Mouse (Mus musculus): Measurements from ENCODE around the gene 4921509C19Rik. TPM values are rescaled to one million over a fixed set of nuclear protein-coding genes. Genes with fewer than 3 reads are reported as not detected.
"Not testable (repeated sequence)": the region's sequence is repeated elsewhere in the genome, so short reads cannot be mapped to it uniquely, and the experiment has no call there.

Gene 4921509C19Rik
- polyA plus RNA-seq (2016; fragmentation: Nextera tagmentation; extraction: Ambion mirVana), result not detected in 2 replicates

DNA sequence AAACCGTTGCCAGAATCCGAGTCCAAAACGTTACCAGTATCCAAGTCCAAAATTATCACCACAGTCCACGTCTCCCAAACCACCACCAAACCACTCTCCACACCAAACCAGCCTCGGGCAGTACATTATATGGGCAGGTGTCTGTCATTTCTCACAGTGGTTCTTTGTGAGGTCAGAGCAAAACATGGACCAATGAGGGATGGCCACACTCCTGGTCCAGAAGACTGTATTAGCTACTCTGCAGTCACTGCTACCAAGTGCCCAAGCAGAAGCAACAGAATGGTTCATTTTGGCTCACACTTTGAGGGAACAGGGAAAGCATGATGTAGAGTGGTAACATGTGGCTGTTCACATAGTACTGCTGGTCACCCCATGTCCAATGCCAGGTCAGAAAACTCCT lies at the start of gene 4921509C19Rik:
Gene 4921509C19Rik (minus strand): TSS at position 101 of the 400 bp plus-strand sequence.
- H3K4me3 ChIP-seq; H3K27ac ChIP-seq; H3K4me1 ChIP-seq; H3K9me3 ChIP-seq (replicated peaks); H3K36me3 ChIP-seq; H3K27me3 ChIP-seq; H3K4me2 ChIP-seq (replicated peaks); H3K9ac ChIP-seq; ATAC-seq (ENCODE audit: low FRiP score): not testable (repeated sequence)
- 89% methylated on average over 5 of the region's 5 CpGs for WGBS

DNA sequence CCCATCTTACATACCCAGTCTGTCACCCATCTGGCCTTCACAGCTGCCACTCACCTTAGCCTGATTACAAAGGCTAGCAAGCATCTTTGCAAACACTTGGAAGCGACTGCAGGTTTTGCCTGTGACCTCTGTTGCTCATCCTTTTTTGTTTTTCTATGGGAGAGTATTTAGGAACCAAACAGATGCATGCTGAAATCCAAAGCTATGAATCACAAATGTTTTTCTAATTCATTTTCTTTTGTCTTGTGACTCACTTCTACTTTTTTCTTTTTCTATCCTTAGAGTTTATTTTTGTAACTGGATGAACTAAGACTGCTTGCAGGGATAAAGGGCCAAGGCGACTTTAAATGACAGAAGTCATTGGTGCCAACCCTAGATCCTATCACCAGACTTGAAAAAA lies 49.6 kb upstream of the 4921509C19Rik start:
- no peaks in the 10 kb centered on the region for H3K4me1 ChIP-seq
- no peak overlapping the region for H3K27ac ChIP-seq
- H3K9me3 ChIP-seq (replicated peaks), result no peaks in the 10 kb centered on the region
- H3K4me2 ChIP-seq (replicated peaks), result no peak overlapping the region
- no peak overlapping the region for H3K9ac ChIP-seq
- H3K27me3 ChIP-seq, result no peaks in the 10 kb centered on the region
- ATAC-seq (ENCODE audit: low FRiP score), result no peak
- H3K4me3 ChIP-seq, result no peak overlapping the region
- WGBS, result 82% methylated on average over 2 of the region's 2 CpGs
- peaks cover 13% of the 10 kb centered on the region for H3K36me3 ChIP-seq

DNA sequence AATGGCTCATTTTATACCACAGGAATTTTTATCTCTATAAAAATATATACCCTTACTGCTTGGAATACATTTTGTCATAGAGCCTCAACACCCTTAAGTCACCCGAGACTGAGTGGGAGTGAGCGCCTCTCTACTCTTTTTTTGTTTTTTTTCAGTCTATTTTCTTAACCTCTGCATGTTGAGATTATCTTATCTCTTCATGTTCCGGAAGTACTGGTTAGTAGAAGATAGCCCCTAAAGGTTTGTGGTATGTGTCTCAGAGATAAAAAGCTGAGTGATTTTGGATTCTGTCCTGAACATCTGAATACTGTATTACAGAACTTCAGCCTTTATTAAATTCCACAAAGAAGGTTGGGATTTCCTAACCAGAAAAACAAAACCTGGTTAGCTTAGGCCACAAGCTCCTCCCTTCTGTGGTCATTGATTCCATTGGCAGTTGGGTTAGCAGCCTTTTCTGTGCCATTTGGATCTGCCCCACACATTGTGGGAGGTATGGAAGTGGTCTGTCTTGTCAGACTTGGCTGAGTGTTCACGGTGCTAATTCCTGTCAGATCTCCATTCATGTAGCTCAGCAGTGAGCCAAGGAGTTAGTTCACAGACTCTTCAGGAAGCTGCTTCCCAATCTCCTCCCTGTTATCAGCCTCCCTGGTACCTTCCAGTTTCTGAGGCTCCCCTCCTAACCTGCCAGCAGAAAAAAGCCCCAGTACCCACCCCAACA lies 48.5 kb upstream of the 4921509C19Rik start:
- H3K9ac ChIP-seq, result no peak overlapping the region
- no peak for ATAC-seq (ENCODE audit: low FRiP score)
- no peaks in the 10 kb centered on the region for H3K27me3 ChIP-seq
- H3K27ac ChIP-seq, result no peak overlapping the region
- peaks cover 21% of the 10 kb centered on the region for H3K36me3 ChIP-seq
- no peaks in the 10 kb centered on the region for H3K4me1 ChIP-seq
- 75% methylated on average over 4 of the region's 4 CpGs for WGBS
- H3K9me3 ChIP-seq (replicated peaks), result no peaks in the 10 kb centered on the region
- no peak overlapping the region for H3K4me3 ChIP-seq
- no peak overlapping the region for H3K4me2 ChIP-seq (replicated peaks)

DNA sequence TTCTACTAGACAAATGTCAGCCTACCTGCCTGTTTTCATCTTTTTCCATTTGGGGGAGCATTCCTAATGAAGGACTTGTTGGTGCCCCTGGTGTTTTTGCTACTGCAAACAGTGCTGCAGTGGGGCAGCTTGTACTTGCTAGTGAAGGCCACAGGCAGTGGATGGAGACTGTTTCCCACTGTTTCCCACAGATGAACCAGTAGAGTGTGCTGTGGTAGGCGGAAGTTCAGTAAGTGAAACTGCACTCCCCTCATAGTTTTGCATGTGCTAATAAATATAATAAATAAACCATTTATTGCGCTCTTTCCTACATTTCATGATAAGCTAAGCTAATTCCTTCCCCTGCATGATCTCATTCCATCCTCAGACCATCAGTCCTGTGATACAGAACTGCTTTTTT lies 43.0 kb upstream of the 4921509C19Rik start:
- Histone ChIP-seq H3K27ac (no peak overlapping the region), H3K36me3 (peaks cover 52% of the 10 kb centered on the region), H3K4me2 (replicated peaks) (no peak overlapping the region), H3K4me3 (no peak overlapping the region), H3K9ac (no peak overlapping the region), H3K27me3 (no peaks in the 10 kb centered on the region), H3K9me3 (replicated peaks) (no peaks in the 10 kb centered on the region), H3K4me1 (no peaks in the 10 kb centered on the region)
- ATAC-seq (ENCODE audit: low FRiP score), result no peak
- 93% methylated on average over 2 of the region's 2 CpGs for WGBS

DNA sequence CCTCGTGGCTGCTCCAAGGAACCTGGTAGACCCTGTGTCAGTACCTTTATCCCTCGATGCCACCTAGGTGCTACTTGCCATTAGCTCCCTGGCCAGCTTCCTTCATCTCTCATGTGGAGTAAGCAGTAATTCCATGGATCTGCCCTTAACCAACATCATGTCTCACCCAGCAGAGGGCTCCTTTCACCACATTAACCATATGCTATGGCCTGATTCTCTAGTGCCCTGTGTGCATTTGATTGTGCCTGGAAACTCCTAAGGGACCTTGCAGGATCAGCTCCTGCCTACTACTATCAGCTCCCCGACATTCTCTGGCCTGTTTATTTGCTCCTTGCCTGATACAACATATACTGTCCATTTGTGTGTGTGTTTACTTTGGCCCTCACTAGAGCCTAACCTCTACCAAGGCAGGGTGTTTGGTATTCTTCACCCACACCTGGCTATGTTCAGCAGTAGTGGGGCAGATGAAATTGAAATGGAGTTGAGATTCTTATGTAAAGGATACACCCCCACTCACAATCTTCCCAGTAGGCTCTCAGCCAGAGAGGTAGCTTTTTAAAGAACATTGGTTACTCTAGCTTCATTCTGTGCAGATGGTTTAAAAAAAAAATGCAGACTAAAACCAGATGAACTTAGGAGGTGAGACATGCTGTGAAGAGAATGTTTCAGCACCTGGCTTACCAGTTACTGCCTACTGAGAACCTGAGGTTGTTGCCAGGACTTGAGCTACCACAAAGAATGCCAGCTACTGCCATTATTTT lies 37.8 kb upstream of the 4921509C19Rik start:
- H3K4me3 ChIP-seq, result no peak overlapping the region
- 96% methylated on average over 3 of the region's 3 CpGs for WGBS

DNA sequence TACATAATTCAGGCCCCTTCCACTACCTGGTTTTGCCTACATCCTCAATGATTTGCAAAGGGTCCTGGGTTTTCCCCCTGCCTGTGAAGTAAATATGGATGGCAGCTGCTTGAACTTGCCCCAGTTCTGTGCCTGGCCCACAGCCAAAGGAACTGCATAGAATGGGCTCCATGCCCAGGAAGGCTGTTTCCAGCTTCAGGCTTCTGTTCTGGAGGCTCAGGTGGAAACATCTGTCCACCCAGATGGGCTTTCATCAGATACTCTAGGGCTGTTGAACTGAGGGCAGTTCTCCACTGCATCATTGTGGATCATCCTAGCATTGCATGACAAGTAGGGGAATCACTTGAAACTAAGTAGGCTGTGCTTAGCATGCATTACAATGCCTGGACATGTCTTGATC lies 36.2 kb upstream of the 4921509C19Rik start:
- H3K9me3 ChIP-seq (replicated peaks), result no peaks in the 10 kb centered on the region
- no peak overlapping the region for H3K9ac ChIP-seq
- H3K27me3 ChIP-seq, result no peaks in the 10 kb centered on the region
- H3K4me2 ChIP-seq (replicated peaks), result no peak overlapping the region
- no peak for ATAC-seq (ENCODE audit: low FRiP score)
- no peak overlapping the region for H3K4me3 ChIP-seq
- peaks cover 91% of the 10 kb centered on the region for H3K36me3 ChIP-seq
- no peak overlapping the region for H3K27ac ChIP-seq
- H3K4me1 ChIP-seq, result no peaks in the 10 kb centered on the region

More for the DNA sequence above, 37.8 kb upstream of the 4921509C19Rik start:
- Histone ChIP-seq H3K27me3 (no peaks in the 10 kb centered on the region), H3K9me3 (replicated peaks) (no peaks in the 10 kb centered on the region), H3K4me2 (replicated peaks) (no peak overlapping the region), H3K9ac (no peak overlapping the region), H3K4me1 (no peaks in the 10 kb centered on the region), H3K27ac (no peak overlapping the region), H3K36me3 (peaks cover 81% of the 10 kb centered on the region)
- no peak for ATAC-seq (ENCODE audit: low FRiP score)

DNA sequence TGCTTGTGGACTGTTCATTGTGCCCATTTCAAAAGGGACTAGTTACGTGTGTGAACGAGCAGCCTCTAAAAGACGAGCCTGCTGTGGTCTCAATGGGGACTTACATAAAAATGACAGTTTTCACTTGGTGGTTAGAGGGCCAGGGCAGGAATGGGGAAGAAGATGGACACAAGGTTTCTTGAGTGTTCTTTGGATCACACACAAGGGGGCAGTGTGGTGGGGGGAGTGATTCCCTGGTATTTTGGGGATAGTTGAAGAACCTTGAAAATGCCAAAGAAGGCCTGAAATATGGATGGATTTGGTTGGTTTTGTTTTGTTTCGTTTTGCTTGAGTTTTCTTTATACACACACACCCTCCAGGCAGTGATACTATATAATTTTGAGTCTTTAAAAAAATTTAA lies 28.3 kb upstream of the 4921509C19Rik start:
- Histone ChIP-seq H3K4me1 (no peaks in the 10 kb centered on the region), H3K27ac (no peak overlapping the region), H3K9me3 (replicated peaks) (no peaks in the 10 kb centered on the region), H3K27me3 (no peaks in the 10 kb centered on the region), H3K4me2 (replicated peaks) (no peak overlapping the region), H3K9ac (no peak overlapping the region), H3K36me3 (peaks cover 83% of the 10 kb centered on the region), H3K4me3 (no peak overlapping the region)
- WGBS, result 81% methylated on average over 4 of the region's 4 CpGs
- no peak for ATAC-seq (ENCODE audit: low FRiP score)

DNA sequence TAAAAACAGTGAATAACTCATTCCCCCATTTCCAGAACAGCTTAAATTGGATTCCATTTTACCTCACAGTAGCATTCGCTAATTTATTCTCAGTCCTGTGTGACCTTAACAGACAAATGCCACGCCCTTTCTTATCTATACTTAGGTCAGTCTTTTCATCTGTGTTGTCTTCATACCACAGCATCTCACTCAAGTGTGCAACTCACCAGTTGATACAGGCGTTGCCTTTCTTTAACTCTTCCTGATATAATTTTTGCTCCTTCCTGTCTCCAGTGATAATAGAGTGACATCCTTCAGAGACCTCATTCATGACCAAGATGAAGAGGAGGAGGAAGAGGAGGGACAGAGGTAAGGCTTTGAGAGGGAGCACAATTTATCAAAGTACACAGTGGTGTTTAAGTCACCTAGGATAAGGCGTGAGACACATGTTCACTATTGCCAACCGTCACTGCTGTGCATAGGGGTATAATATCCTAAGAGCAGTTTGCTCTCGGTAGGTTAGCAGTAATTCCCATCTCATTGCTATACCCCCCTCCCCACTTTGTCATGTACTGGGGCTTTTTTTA lies 24.6 kb upstream of the 4921509C19Rik start:
- Histone ChIP-seq H3K4me1 (peaks cover 4% of the 10 kb centered on the region; the same call in 1 of the 2 replicates), H3K27me3 (no peaks in the 10 kb centered on the region), H3K9me3 (replicated peaks) (no peaks in the 10 kb centered on the region), H3K9ac (no peak overlapping the region), H3K27ac (no peak overlapping the region), H3K36me3 (peaks cover 66% of the 10 kb centered on the region), H3K4me2 (replicated peaks) (no peak overlapping the region), H3K4me3 (no peak overlapping the region)
- no peak for ATAC-seq (ENCODE audit: low FRiP score)
- WGBS, result 95% methylated on average over 6 of the region's 6 CpGs

DNA sequence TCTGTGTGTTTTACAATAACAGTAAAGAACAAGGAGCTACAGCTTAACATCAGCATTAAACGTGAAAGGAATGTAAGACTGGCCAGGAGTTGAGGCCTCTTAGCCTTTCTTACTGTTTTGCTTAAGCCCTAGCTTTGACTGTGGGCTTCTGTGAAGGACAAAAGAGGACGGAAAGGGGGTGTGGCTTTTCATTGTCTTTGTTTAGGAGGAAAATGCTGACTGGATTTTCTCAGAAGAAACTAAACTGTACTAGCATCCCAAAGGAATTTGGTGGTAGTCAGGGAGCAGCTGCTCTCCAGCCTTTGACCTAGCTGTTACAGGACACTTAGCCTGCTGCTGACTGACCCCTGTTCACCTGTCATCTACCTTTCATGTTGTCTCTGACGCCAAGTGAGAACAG lies 22.4 kb upstream of the 4921509C19Rik start:
- no peak overlapping the region for H3K4me3 ChIP-seq
- no peaks in the 10 kb centered on the region for H3K27me3 ChIP-seq
- H3K9ac ChIP-seq, result no peak overlapping the region
- WGBS, result 57% methylated on average over 3 of the region's 3 CpGs
- H3K36me3 ChIP-seq, result peaks cover 46% of the 10 kb centered on the region
- no peak overlapping the region for H3K27ac ChIP-seq
- no peaks in the 10 kb centered on the region for H3K9me3 ChIP-seq (replicated peaks)
- H3K4me2 ChIP-seq (replicated peaks), result no peak overlapping the region
- ATAC-seq (ENCODE audit: low FRiP score), result no peak
- H3K4me1 ChIP-seq, result peaks cover 13% of the 10 kb centered on the region

DNA sequence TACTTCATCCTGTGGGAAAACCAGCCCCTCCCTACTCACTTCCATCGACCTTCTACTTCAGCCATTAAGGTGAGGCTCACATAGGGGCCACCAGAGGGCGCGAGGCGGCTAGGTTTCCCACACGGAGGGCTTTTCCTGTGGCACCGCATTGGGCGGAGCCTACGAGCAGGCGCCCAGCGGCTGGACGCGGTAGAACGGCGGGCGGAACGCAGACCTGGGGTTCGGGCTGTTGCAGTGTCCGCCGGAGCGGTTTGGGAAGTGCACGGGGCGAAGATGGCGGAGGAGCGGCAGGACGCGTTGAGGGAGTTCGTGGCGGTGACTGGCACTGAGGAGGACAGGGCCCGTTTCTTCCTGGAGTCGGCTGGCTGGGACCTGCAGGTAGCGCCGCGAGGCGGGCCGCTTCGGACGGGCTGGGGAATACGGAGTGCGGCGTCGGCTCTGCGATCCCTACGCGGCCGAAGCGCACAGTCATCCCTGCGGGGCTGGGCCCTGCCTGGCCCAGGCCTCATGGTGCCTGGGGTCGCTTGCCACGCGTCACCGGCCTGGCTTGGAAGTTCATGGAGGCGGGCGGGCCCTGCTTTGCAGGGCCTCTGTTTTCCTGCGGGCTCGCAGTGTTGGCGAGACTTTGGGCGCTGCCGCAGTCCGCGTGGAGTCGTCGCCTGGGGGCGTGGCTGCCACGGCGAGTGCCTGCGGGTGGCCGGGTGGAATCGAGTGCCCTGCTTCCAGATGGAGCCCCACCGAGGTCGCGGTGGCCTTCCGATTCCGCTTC lies 18.3 kb upstream of the 4921509C19Rik start, which contains the start of gene Nsfl1c:
Gene Nsfl1c (plus strand): TSS at position 148 of the 769 bp plus-strand sequence.
- H3K36me3 ChIP-seq, result peaks cover 13% of the 10 kb centered on the region
- peak within 1 kb of the TSS; percentile 98 for H3K4me3 ChIP-seq
- peak within 1 kb of the TSS; percentile 79 for H3K4me2 ChIP-seq (replicated peaks)
- H3K9ac ChIP-seq, result peak within 1 kb of the TSS; percentile 92
- H3K27ac ChIP-seq, result peak within 1 kb of the TSS; percentile 70; the same call in 1 of the 2 replicates
- peak; percentile 99 for ATAC-seq (ENCODE audit: low FRiP score)
- peaks cover 13% of the 10 kb centered on the region for H3K4me1 ChIP-seq
- no peaks in the 10 kb centered on the region for H3K9me3 ChIP-seq (replicated peaks)
- WGBS, result under 1% methylated on average over 57 of the region's 73 CpGs
- no peaks in the 10 kb centered on the region; the same call in 1 of the 2 replicates for H3K27me3 ChIP-seq

DNA sequence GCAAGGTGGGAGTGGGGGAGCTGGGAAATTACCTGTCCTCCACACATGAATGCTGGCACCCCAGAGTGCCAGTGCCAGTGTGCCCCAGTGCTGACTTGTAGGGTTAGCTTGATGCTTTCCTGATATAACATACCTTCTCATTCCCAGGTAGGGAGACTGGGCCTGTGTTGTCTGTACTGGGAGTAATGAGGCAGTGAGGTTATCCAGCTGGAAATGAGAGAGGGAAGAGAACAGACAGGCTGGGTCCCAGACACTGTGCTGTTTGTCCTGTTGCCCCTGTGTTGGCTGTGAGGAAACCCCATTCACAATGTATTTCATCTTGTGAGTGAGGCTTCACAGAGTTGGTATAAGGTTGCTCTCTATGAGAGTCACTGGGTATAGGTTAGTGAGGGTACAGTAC lies 10.5 kb upstream of the 4921509C19Rik start:
- Histone ChIP-seq H3K9ac (no peak overlapping the region), H3K4me2 (replicated peaks) (no peak overlapping the region), H3K9me3 (replicated peaks) (no peaks in the 10 kb centered on the region), H3K27me3 (no peaks in the 10 kb centered on the region; the same call in 1 of the 2 replicates), H3K4me3 (no peak overlapping the region), H3K27ac (no peak overlapping the region), H3K36me3 (no peaks in the 10 kb centered on the region), H3K4me1 (no peaks in the 10 kb centered on the region)
- ATAC-seq (ENCODE audit: low FRiP score), result no peak

DNA sequence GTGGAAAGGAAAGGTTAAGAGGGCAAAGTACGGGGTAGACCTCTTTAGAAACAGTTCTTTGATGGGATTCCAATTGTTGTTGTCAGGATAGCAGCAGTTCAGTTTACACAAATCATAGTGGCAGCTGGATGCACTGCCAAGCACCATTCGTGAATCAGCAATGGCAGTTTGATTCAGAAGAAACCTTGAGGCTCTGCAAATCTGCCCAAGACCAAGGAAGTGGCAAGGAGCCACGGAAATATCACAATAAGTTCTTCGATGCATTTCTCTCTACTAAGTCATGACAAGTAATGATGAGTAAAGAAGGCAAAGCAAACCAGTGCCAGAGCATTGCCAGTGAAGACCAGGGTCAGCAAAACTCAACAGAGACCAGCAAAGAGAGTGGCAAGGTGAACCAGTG lies 41.0 kb downstream of the 4921509C19Rik start:
- 73% methylated on average over 4 of the region's 4 CpGs for WGBS
- not testable (repeated sequence) for H3K4me3 ChIP-seq; ATAC-seq (ENCODE audit: low FRiP score); H3K27me3 ChIP-seq; H3K9me3 ChIP-seq (replicated peaks); H3K4me2 ChIP-seq (replicated peaks); H3K4me1 ChIP-seq; H3K36me3 ChIP-seq; H3K27ac ChIP-seq; H3K9ac ChIP-seq
